Mouse (Mus musculus): ENCODE results near the gene 3110021N24Rik.

The 3110021N24Rik gene

DNA sequence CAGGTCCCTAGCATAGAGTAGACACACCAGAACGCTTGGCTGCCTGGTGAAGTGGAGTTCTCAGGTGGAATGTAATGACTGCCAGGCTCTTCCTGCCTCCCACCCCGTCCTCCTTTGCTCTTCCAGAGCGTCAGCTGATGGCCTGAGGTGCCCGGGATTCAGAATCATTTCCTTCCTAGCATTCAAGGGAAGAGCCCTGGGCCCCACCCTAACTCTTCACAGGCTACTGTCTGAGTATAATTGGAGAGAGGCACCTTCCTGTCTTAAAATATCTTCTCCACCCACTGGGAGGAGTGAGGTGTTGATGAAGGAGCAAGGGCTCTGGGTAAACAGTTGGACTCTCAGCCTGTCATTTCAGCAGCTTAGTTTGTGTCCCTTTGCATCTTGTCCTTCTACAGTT lies 77.3 kb downstream of the 3110021N24Rik start:
- no peak for DNase-seq (ENCODE audit: low read depth, low spot score)

DNA sequence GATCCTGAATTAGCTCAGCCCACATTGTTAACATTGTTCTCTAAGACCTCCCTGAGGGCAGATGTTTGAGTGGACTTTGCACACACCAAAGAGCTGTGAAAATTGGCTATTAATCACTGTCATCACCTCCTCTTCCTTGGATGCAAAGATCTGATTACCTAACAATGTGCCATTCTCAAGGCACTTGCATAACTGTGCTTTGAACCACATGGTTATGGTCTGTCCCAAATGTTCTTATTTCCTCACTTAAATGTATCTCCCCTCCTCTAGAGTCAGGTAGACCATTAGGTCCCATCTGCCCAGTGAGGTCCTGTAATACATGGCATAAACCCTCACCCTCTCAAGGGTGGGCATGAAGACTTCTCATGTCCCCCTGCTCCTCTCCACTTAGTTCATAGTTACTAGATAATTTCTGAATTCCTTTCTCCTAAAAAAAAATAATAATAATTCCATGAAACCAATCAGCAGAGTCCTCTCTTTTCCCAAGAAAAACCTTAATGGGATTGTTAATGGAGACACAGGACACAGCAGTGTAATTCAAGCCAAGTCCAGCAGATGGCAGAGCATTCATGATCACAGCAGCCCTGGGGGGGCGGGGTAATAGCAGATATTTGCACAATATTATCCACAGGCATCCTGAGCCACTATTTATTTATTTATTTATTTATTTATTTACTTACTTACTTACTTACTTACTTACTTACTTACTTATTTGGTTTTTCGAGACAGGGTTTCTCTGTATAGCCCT lies 78.8 kb downstream of the 3110021N24Rik start:
- no peak for DNase-seq (ENCODE audit: low read depth, low spot score)

DNA sequence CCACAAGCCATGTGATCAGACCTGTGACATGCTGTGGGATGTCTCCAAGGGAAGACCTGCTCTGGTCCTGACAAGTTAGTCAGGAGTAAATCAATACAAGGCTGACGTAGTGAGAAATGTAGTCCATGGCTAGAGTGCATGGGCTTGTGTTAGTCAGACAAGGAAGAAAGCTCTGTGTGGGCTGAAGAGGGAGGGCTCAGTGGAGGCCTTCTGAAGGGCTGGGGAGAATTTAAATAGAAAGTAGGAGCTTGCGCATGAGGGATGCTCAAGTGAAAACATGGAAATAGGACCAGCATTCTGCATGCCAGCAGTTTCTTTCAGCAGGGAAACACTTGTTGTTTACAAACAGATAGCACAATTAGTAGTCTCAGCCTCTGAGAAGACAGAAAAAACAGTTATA lies 84.1 kb downstream of the 3110021N24Rik start:
- no peak for DNase-seq (ENCODE audit: low read depth, low spot score)

DNA sequence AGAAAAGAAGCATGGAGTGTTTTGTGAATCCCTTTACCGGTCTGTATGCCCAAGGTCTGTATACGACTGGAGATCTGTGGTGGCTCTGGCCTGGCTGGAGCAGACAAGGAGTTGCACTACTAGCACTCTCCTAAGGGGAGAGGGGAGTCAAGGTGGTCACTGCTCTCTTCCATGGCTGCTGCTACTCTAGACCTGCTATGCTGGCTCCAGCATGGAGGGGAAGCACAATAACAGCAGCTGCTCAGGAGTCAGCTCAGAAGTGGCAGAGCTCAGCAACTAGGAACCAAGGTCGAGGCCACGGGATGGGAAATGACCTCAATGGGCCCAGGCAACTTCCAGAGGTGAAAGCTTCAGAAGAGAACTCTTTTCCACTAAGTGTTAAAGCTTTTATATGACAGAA lies 91.7 kb downstream of the 3110021N24Rik start:
- no peak for DNase-seq (ENCODE audit: low read depth, low spot score)

DNA sequence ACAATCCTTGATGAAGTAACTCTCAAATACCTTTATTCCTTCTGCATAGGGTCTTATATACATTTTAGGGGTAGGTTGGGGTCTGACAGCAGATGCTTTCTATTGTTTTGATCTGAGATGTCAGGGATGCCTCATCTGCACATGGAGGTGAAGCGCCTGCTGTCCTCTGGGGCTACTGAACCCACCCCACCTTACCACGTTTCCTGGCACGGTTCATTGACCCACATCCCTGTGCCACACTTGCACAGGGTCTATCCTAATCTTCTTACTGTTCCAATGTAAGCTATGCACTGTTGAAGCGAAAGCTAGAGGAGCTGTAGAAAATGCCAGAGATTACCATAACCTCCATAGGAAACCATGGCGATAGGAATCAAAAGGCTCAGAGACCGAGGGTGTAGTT lies 92.1 kb downstream of the 3110021N24Rik start:
- DNase-seq (ENCODE audit: low read depth, low spot score), result no peak

- no peak for DNase-seq (ENCODE audit: low read depth, low spot score)
Observed at GRCm38 (mm10) chr4:108825677-108826076, 106.2 kb downstream of the 3110021N24Rik start.

DNA sequence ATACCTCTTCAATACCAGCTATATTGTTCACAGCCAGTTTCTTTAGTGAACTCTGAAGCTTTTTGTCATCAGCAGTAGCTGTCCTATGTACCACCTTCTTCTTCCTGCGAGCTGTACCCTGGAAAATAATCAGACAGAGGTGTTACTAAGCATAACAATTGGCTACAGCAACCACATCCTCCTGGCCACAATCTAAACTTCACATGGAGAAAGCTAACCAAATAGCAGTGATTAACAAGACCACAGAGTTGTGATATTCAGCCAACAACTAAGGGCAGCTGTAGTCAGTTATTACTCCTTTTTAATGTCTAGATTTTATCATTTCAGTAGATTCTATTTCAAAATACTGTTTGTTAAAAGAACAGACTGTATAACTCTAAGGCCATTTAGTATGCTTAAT lies 106.6 kb downstream of the 3110021N24Rik start:
- no peak for DNase-seq (ENCODE audit: low read depth, low spot score)

- DNase-seq (ENCODE audit: low read depth, low spot score), result no peak
Observed at GRCm38 (mm10) chr4:108826643-108827042, 107.2 kb downstream of the 3110021N24Rik start.

GRCm38 (mm10) chr4:108830698-108831097 lies 111.2 kb downstream of the 3110021N24Rik start:
- no peak for DNase-seq (ENCODE audit: low read depth, low spot score)
